Mouse (Mus musculus) liver, postnatal 0 days (tissue): ENCODE data around the gene Zfp568. TPM values are rescaled to one million over a fixed set of nuclear protein-coding genes. Genes with fewer than 3 reads are reported as not detected.
A peak's percentile ranks its signal among the peaks of the same experiment; 100 is the strongest.

Experiments
- ATAC-seq: fragments of 200-750 bp; cut with Nextera tagmentation; 2 replicates; pipeline ENCODE4 v1.8.0; 2017; ENCODE audit warnings: mild to moderate bottlenecking, moderate library complexity
- DNase-seq: peaks from one replicate; pipeline ENCODE4 v3.0.0-alpha.2; 2016
- H3K27ac ChIP-seq: fragments of 300-500 bp; sonication (generic); 2 replicates; pipeline ENCODE4 v1.5.1; 2014; ENCODE audit warnings: antibody characterized with exemption, moderate library complexity, mild to moderate bottlenecking, low read depth
- H3K27me3 ChIP-seq: fragments of 300-500 bp; sonication (generic); 2 replicates; pipeline ENCODE4 v1.6.1; 2014; ENCODE audit warnings: low read length, control low read depth, mixed read lengths; ENCODE audit not compliant: insufficient read depth
- H3K36me3 ChIP-seq: fragments of 300-500 bp; sonication (generic); replicated peaks from 2 replicates; pipeline ENCODE4 v1.6.1; 2014; ENCODE audit warnings: mild to moderate bottlenecking, control low read depth, low read length, moderate library complexity, mixed read lengths; ENCODE audit not compliant: insufficient read depth
- H3K4me1 ChIP-seq: fragments of 300-500 bp; sonication (generic); 2 replicates; pipeline ENCODE4 v1.6.1; 2014; ENCODE audit warnings: antibody characterized with exemption, mild to moderate bottlenecking, control low read depth; ENCODE audit not compliant: insufficient read depth
- H3K4me2 ChIP-seq: fragments of 300-500 bp; sonication (generic); 2 replicates; pipeline ENCODE4 v1.6.1; 2014; ENCODE audit warnings: low read depth, mild to moderate bottlenecking, low read length, moderate library complexity, mixed read lengths
- H3K4me3 ChIP-seq: fragments of 300-500 bp; sonication (generic); 2 replicates; pipeline ENCODE4 v1.5.1; 2014; ENCODE audit warnings: low read depth, low read length
- H3K9ac ChIP-seq: fragments of 300-500 bp; sonication (generic); replicated peaks from 2 replicates; pipeline ENCODE4 v1.6.1; 2014; ENCODE audit warnings: mild to moderate bottlenecking, moderate library complexity
- H3K9me3 ChIP-seq: fragments of 300-500 bp; sonication (generic); 2 replicates; pipeline ENCODE4 v1.6.1; 2016; ENCODE audit warnings: mild to moderate bottlenecking, control low read depth, low read length, mixed read lengths
- CTCF ChIP-seq: sonication (generic); IDR thresholded peaks from 2 replicates; pipeline ENCODE4 v1.5.1; 2016; ENCODE audit warnings: antibody characterized with exemption, low read depth
- EP300 ChIP-seq: IDR thresholded peaks from 2 replicates; pipeline ENCODE4 v1.6.1; 2016; ENCODE audit warnings: antibody characterized with exemption, low read depth, mild to moderate bottlenecking
- WGBS: fragments of 180-500 bp; shearing (Covaris S2); extraction: QIAGEN DNeasy Blood & Tissue Kit; methylation state at CpG from one replicate; pipeline ENCODE4 v1.1.7; 2014; ENCODE audit not compliant: insufficient replicate concordance; 5-methylcytosine and 5-hydroxymethylcytosine counted together
- polyA plus RNA-seq: library from polyadenylated mRNA; unstranded; fragments of >200 nt; fragmentation: Nextera tagmentation; extraction: Ambion mirVana; gene quantifications from 2 replicates; pipeline ENCODE4 v1.2.1, GENCODE M21; 2015

The Zfp568 gene
- polyA plus RNA-seq, 1 experiment from 2014 or later = 6.4 TPM

GRCm38 (mm10) chr7:30053591-30053990, 69.8 kb downstream of the Zfp568 start:
- no peak for TF ChIP-seq CTCF
- no peak for TF ChIP-seq EP300
- Histone ChIP-seq H3K27ac (no peak overlapping the region), H3K4me1 (peaks cover 7% of the 10 kb centered on the region), H3K36me3 (no peaks in the 10 kb centered on the region), H3K4me3 (no peak overlapping the region), H3K9ac (no peak overlapping the region), H3K27me3 (no peaks in the 10 kb centered on the region), H3K4me2 (no peak overlapping the region), H3K9me3 (no peaks in the 10 kb centered on the region)
- DNase-seq (no peak), ATAC-seq (no peak)
- WGBS = 21% methylated on average over 3 of the region's 3 CpGs

- TF ChIP-seq CTCF = no peak
- TF ChIP-seq EP300 = no peak
- ATAC-seq (no peak), DNase-seq (no peak)
- Histone ChIP-seq H3K9ac (no peak overlapping the region), H3K4me1 (no peaks in the 10 kb centered on the region), H3K4me2 (no peak overlapping the region), H3K4me3 (no peak overlapping the region), H3K9me3 (no peaks in the 10 kb centered on the region), H3K36me3 (0 out of 2 replicates have a peak, but pooled peaks cover 14% of the 10 kb centered on the region), H3K27me3 (no peaks in the 10 kb centered on the region), H3K27ac (no peak overlapping the region)
- 85% methylated on average over 6 of the region's 6 CpGs for WGBS
Observed at GRCm38 (mm10) chr7:30060341-30060740, 76.6 kb downstream of the Zfp568 start.

- Histone ChIP-seq H3K27ac (no peak overlapping the region), H3K36me3 (0 out of 2 replicates have a peak, but pooled peaks cover 14% of the 10 kb centered on the region), H3K4me1 (no peaks in the 10 kb centered on the region), H3K27me3 (no peaks in the 10 kb centered on the region), H3K4me3 (no peak overlapping the region), H3K4me2 (no peak overlapping the region), H3K9me3 (no peaks in the 10 kb centered on the region), H3K9ac (no peak overlapping the region)
- ATAC-seq (no peak), DNase-seq (peak; percentile 39)
- TF ChIP-seq CTCF (peak; percentile 63), EP300 (no peak)
- WGBS = 82% methylated on average over 5 of the region's 5 CpGs
Observed at GRCm38 (mm10) chr7:30062478-30062877, 78.7 kb downstream of the Zfp568 start.

GRCm38 (mm10) chr7:30064622-30065021, 80.9 kb downstream of the Zfp568 start:
- WGBS = 75% methylated on average over 5 of the region's 5 CpGs
- no peak overlapping the region for H3K4me3 ChIP-seq
- H3K4me2 ChIP-seq = no peak overlapping the region
- no peaks in the 10 kb centered on the region for H3K4me1 ChIP-seq
- ATAC-seq (no peak), DNase-seq (no peak)
- no peak overlapping the region for H3K27ac ChIP-seq
- TF ChIP-seq EP300 (no peak), CTCF (peak; percentile 31)
- no peak overlapping the region for H3K9ac ChIP-seq
- H3K9me3 ChIP-seq = no peaks in the 10 kb centered on the region
- no peaks in the 10 kb centered on the region for H3K27me3 ChIP-seq
- peaks cover 10% of the 10 kb centered on the region; the same call in 1 of the 2 replicates for H3K36me3 ChIP-seq

- Histone ChIP-seq H3K27ac (no peak within 1 kb of the TSS), H3K9me3 (no peaks in the 10 kb centered on the region), H3K4me3 (peak within 1 kb of the TSS; percentile 82), H3K4me1 (peaks cover 9% of the 10 kb centered on the region), H3K9ac (peak within 1 kb of the TSS; percentile 66), H3K27me3 (no peaks in the 10 kb centered on the region), H3K36me3 (no peaks in the 10 kb centered on the region; the same call in 1 of the 2 replicates), H3K4me2 (peak within 1 kb of the TSS; percentile 100)
- TF ChIP-seq EP300 (no peak), CTCF (no peak)
- WGBS = under 1% methylated on average over 50 of the region's 50 CpGs
- peak; percentile 91 for ATAC-seq
- DNase-seq = peak; percentile 85
Observed at GRCm38 (mm10) chr7:30072146-30073028, 88.6 kb downstream of the Zfp568 start, which contains the start of gene Zfp82. TSS of gene Zfp82 (minus strand) at chr7:30072900.

Other genes with a start within 250 kb of the Zfp568 start
- gene Zfp84, start 215.4 kb upstream of the Zfp568 start, polyA plus RNA-seq = 2.5 and 3.3 TPM in 2 replicates
- gene Zfp30, start 200.0 kb upstream of the Zfp568 start, polyA plus RNA-seq = 0.92 and 0.99 TPM in 2 replicates
- gene Zfp790, start 167.8 kb upstream of the Zfp568 start, polyA plus RNA-seq = 2.2 and 2.5 TPM in 2 replicates
- 0.39 and 0.42 TPM in 2 replicates for gene Zfp940, start 130.3 kb upstream of the Zfp568 start, polyA plus RNA-seq
- 0.59 and 0.87 TPM in 2 replicates for gene Zfp420, start 124.0 kb upstream of the Zfp568 start, polyA plus RNA-seq
- gene Zfp27, start 77.4 kb upstream of the Zfp568 start, polyA plus RNA-seq = 1.5 TPM in 2 replicates
- gene Zfp383, start 75.7 kb upstream of the Zfp568 start, polyA plus RNA-seq = 0.59 and 0.60 TPM in 2 replicates
- 1.1 and 1.8 TPM in 2 replicates for gene Zfp74, start 29.9 kb upstream of the Zfp568 start, polyA plus RNA-seq
- gene Zfp14, start 67.4 kb downstream of the Zfp568 start, polyA plus RNA-seq = 0.31 and 0.36 TPM in 2 replicates
- 0.54 and 0.68 TPM in 2 replicates for gene Zfp82, start 88.9 kb downstream of the Zfp568 start, polyA plus RNA-seq
- not detected in 2 replicates for gene Gm26920, start 106.5 kb downstream of the Zfp568 start, polyA plus RNA-seq
- gene Zfp566, start 106.6 kb downstream of the Zfp568 start, polyA plus RNA-seq = 1.2 and 1.7 TPM in 2 replicates
- gene Zfp260, start 110.8 kb downstream of the Zfp568 start, polyA plus RNA-seq = 10.1 and 10.7 TPM in 2 replicates
- gene Zfp382, start 138.0 kb downstream of the Zfp568 start, polyA plus RNA-seq = 0.54 and 0.75 TPM in 2 replicates
- gene Zfp146, start 185.8 kb downstream of the Zfp568 start, polyA plus RNA-seq = 2.1 and 3.1 TPM in 2 replicates
- gene Cox7a1, start 200.2 kb downstream of the Zfp568 start, polyA plus RNA-seq = 7.0 and 15.1 TPM in 2 replicates
- gene Capns1, start 214.9 kb downstream of the Zfp568 start, polyA plus RNA-seq = 30.2 and 30.6 TPM in 2 replicates
- 42.9 and 43.3 TPM in 2 replicates for gene Polr2i, start 248.0 kb downstream of the Zfp568 start, polyA plus RNA-seq
- 41.8 and 42.1 TPM in 2 replicates for gene Tbcb, start 248.3 kb downstream of the Zfp568 start, polyA plus RNA-seq